Mouse (Mus musculus) liver, embryonic 13.5 days (tissue): ENCODE results near the gene Clec12a. TPM values are rescaled to one million over a fixed set of nuclear protein-coding genes. Genes with fewer than 3 reads are reported as not detected.

Experiments used
- ATAC-seq: fragments of 200-750 bp; cut with Nextera tagmentation; 2 replicates; pipeline ENCODE4 v1.8.0; 2017; ENCODE audit warnings: low read depth, mild to moderate bottlenecking, moderate number of reproducible peaks, moderate library complexity
- DNase-seq: peaks from one replicate; pipeline ENCODE4 v3.0.0; 2022
- H3K27ac ChIP-seq: fragments of 300-500 bp; sonication (generic); 2 replicates; pipeline ENCODE4 v1.5.1; 2015; ENCODE audit warnings: moderate library complexity, mild to moderate bottlenecking, inconsistent platforms
- H3K27me3 ChIP-seq: fragments of 300-500 bp; sonication (generic); 2 replicates; pipeline ENCODE4 v1.6.1; 2015; ENCODE audit warnings: mild to moderate bottlenecking, inconsistent platforms
- H3K36me3 ChIP-seq: fragments of 300-500 bp; sonication (generic); 2 replicates; pipeline ENCODE4 v1.6.1; 2015; ENCODE audit warnings: mild to moderate bottlenecking, inconsistent platforms
- H3K4me1 ChIP-seq: fragments of 300-500 bp; sonication (generic); replicated peaks from 2 replicates; pipeline ENCODE4 v1.6.1; 2015; ENCODE audit warnings: inconsistent platforms
- H3K4me2 ChIP-seq: fragments of 300-500 bp; sonication (generic); 2 replicates; pipeline ENCODE4 v1.6.1; 2015; ENCODE audit warnings: inconsistent platforms, mild to moderate bottlenecking, moderate library complexity
- H3K4me3 ChIP-seq: fragments of 300-500 bp; sonication (generic); replicated peaks from 2 replicates; pipeline ENCODE4 v1.5.1; 2015; ENCODE audit warnings: mild to moderate bottlenecking, inconsistent platforms
- H3K9ac ChIP-seq: fragments of 300-500 bp; sonication (generic); 2 replicates; pipeline ENCODE4 v1.6.1; 2015; ENCODE audit warnings: mild to moderate bottlenecking, inconsistent platforms
- H3K9me3 ChIP-seq: fragments of 300-500 bp; sonication (generic); replicated peaks from 2 replicates; pipeline ENCODE4 v1.6.1; 2016; ENCODE audit warnings: inconsistent platforms
- WGBS: fragments of 180-500 bp; shearing (Covaris S2); methylation state at CpG from one replicate; pipeline ENCODE4 v1.1.7; 2015; ENCODE audit not compliant: insufficient replicate concordance; 5-methylcytosine and 5-hydroxymethylcytosine counted together
- polyA plus RNA-seq: library from polyadenylated mRNA; unstranded; fragments of >200 nt; fragmentation: Nextera tagmentation; extraction: Ambion mirVana; gene quantifications from 2 replicates; pipeline ENCODE4 v1.2.1, GENCODE M21; 2015

The Clec12a gene
- polyA plus RNA-seq, 1 experiment from 2014 or later: 5.7 TPM

- H3K4me3 ChIP-seq: no peak overlapping the region
- no peaks in the 10 kb centered on the region for H3K4me1 ChIP-seq
- H3K27me3 ChIP-seq: no peaks in the 10 kb centered on the region
- WGBS: 38% methylated on average over 1 of the region's 1 CpGs
- DNase-seq (no peak), ATAC-seq (no peak)
- no peaks in the 10 kb centered on the region for H3K36me3 ChIP-seq
- no peak overlapping the region for H3K27ac ChIP-seq
- no peak overlapping the region for H3K9ac ChIP-seq
- H3K4me2 ChIP-seq: no peak overlapping the region
- no peaks in the 10 kb centered on the region for H3K9me3 ChIP-seq
Measured at GRCm38 (mm10) chr6:129337751-129338150, 4.7 kb upstream of the Clec12a start.

- DNase-seq: no peak
Measured at GRCm38 (mm10) chr6:129344408-129344807, 1.9 kb downstream of the Clec12a start.

GRCm38 (mm10) chr6:129349524-129350352, 7.2 kb downstream of the Clec12a start:
- WGBS: 18% methylated on average over 4 of the region's 4 CpGs

More at GRCm38 (mm10) chr6:129344408-129344807, 1.9 kb downstream of the Clec12a start:
- Histone ChIP-seq H3K4me2 (no peak overlapping the region), H3K36me3 (no peaks in the 10 kb centered on the region), H3K9ac (no peak overlapping the region), H3K4me3 (no peak overlapping the region), H3K27ac (no peak overlapping the region), H3K27me3 (no peaks in the 10 kb centered on the region), H3K4me1 (0 out of 2 replicates have a peak, but pooled peaks cover under 1% of the 10 kb centered on the region), H3K9me3 (no peaks in the 10 kb centered on the region)
- WGBS: 38% methylated on average over 3 of the region's 3 CpGs
- ATAC-seq: no peak

GRCm38 (mm10) chr6:129351091-129351490, 8.6 kb downstream of the Clec12a start:
- no peak overlapping the region for H3K4me2 ChIP-seq
- peaks cover 5% of the 10 kb centered on the region; the same call in 1 of the 2 replicates for H3K4me1 ChIP-seq
- no peaks in the 10 kb centered on the region for H3K27me3 ChIP-seq
- ATAC-seq: no peak
- H3K36me3 ChIP-seq: no peaks in the 10 kb centered on the region
- H3K9me3 ChIP-seq: no peaks in the 10 kb centered on the region
- H3K4me3 ChIP-seq: no peak overlapping the region
- DNase-seq: no peak
- 94% methylated on average over 3 of the region's 3 CpGs for WGBS
- H3K9ac ChIP-seq: no peak overlapping the region
- no peak overlapping the region for H3K27ac ChIP-seq

More at GRCm38 (mm10) chr6:129349524-129350352, 7.2 kb downstream of the Clec12a start:
- Histone ChIP-seq H3K36me3 (no peaks in the 10 kb centered on the region), H3K4me1 (peaks cover 5% of the 10 kb centered on the region; the same call in 1 of the 2 replicates), H3K27me3 (no peaks in the 10 kb centered on the region), H3K9ac (no peak overlapping the region), H3K4me2 (no peak overlapping the region), H3K4me3 (no peak overlapping the region), H3K9me3 (no peaks in the 10 kb centered on the region), H3K27ac (peak overlapping the region; percentile 34; the same call in 1 of the 2 replicates)
- peak; percentile 21 for DNase-seq
- peak; percentile 77 for ATAC-seq

- H3K4me2 ChIP-seq: no peak overlapping the region
- H3K27me3 ChIP-seq: no peaks in the 10 kb centered on the region
- H3K36me3 ChIP-seq: no peaks in the 10 kb centered on the region
- H3K4me3 ChIP-seq: no peak overlapping the region
- no peak overlapping the region for H3K9ac ChIP-seq
- no peak for ATAC-seq
- DNase-seq: no peak
- no peaks in the 10 kb centered on the region for H3K9me3 ChIP-seq
- no peaks in the 10 kb centered on the region for H3K4me1 ChIP-seq
- 80% methylated on average over 2 of the region's 2 CpGs for WGBS
- no peak overlapping the region for H3K27ac ChIP-seq
Measured at GRCm38 (mm10) chr6:129355774-129356173, 13.3 kb downstream of the Clec12a start.

- DNase-seq (no peak), ATAC-seq (no peak)
- no peak overlapping the region for H3K4me2 ChIP-seq
- no peak overlapping the region for H3K9ac ChIP-seq
- H3K27ac ChIP-seq: no peak overlapping the region
- no peaks in the 10 kb centered on the region for H3K27me3 ChIP-seq
- H3K9me3 ChIP-seq: no peaks in the 10 kb centered on the region
- no peak overlapping the region for H3K4me3 ChIP-seq
- H3K36me3 ChIP-seq: no peaks in the 10 kb centered on the region
- no peaks in the 10 kb centered on the region for H3K4me1 ChIP-seq
Measured at GRCm38 (mm10) chr6:129356430-129356829, 13.9 kb downstream of the Clec12a start.

- H3K9me3 ChIP-seq: no peaks in the 10 kb centered on the region
- no peak overlapping the region for H3K4me3 ChIP-seq
- no peak overlapping the region for H3K4me2 ChIP-seq
- H3K27me3 ChIP-seq: no peaks in the 10 kb centered on the region
- DNase-seq: no peak
- WGBS: 79% methylated on average over 2 of the region's 2 CpGs
- H3K4me1 ChIP-seq: no peaks in the 10 kb centered on the region; the same call in 1 of the 2 replicates
- H3K27ac ChIP-seq: no peak overlapping the region
- H3K36me3 ChIP-seq: no peaks in the 10 kb centered on the region
- ATAC-seq: no peak
- H3K9ac ChIP-seq: no peak overlapping the region
Measured at GRCm38 (mm10) chr6:129359515-129359914, 17.0 kb downstream of the Clec12a start.

GRCm38 (mm10) chr6:129363942-129364341, 21.5 kb downstream of the Clec12a start:
- WGBS: 33% methylated on average over 1 of the region's 1 CpGs
- Histone ChIP-seq H3K36me3 (no peaks in the 10 kb centered on the region), H3K9ac (no peak overlapping the region), H3K27me3 (no peaks in the 10 kb centered on the region), H3K4me2 (no peak overlapping the region), H3K4me1 (no peaks in the 10 kb centered on the region; the same call in 1 of the 2 replicates), H3K4me3 (no peak overlapping the region), H3K27ac (no peak overlapping the region), H3K9me3 (no peaks in the 10 kb centered on the region)
- DNase-seq (no peak), ATAC-seq (no peak)

- no peak overlapping the region for H3K4me2 ChIP-seq
- H3K9me3 ChIP-seq: no peaks in the 10 kb centered on the region
- ATAC-seq (no peak), DNase-seq (no peak)
- no peaks in the 10 kb centered on the region for H3K36me3 ChIP-seq
- H3K9ac ChIP-seq: no peak overlapping the region
- H3K27me3 ChIP-seq: no peaks in the 10 kb centered on the region
- H3K27ac ChIP-seq: no peak overlapping the region
- H3K4me3 ChIP-seq: no peak overlapping the region
- WGBS: 5% methylated on average over 6 of the region's 6 CpGs
- no peaks in the 10 kb centered on the region; the same call in 1 of the 2 replicates for H3K4me1 ChIP-seq
Measured at GRCm38 (mm10) chr6:129365959-129366359, 23.5 kb downstream of the Clec12a start.

- no peak overlapping the region for H3K27ac ChIP-seq
- H3K36me3 ChIP-seq: no peaks in the 10 kb centered on the region
- ATAC-seq (no peak), DNase-seq (no peak)
- no peaks in the 10 kb centered on the region for H3K4me1 ChIP-seq
- H3K4me2 ChIP-seq: no peak overlapping the region
- no peaks in the 10 kb centered on the region for H3K27me3 ChIP-seq
- H3K9ac ChIP-seq: no peak overlapping the region
- 54% methylated on average over 7 of the region's 7 CpGs for WGBS
- H3K4me3 ChIP-seq: no peak overlapping the region
- no peaks in the 10 kb centered on the region for H3K9me3 ChIP-seq
Measured at GRCm38 (mm10) chr6:129369374-129370132, 27.1 kb downstream of the Clec12a start.

- Histone ChIP-seq H3K36me3 (no peaks in the 10 kb centered on the region), H3K4me2 (no peak overlapping the region), H3K9ac (no peak overlapping the region), H3K4me1 (no peaks in the 10 kb centered on the region), H3K9me3 (no peaks in the 10 kb centered on the region), H3K27me3 (no peaks in the 10 kb centered on the region), H3K27ac (no peak overlapping the region), H3K4me3 (no peak overlapping the region)
- 22% methylated on average over 2 of the region's 2 CpGs for WGBS
- no peak for DNase-seq
- no peak for ATAC-seq
Measured at GRCm38 (mm10) chr6:129374937-129375471, 32.5 kb downstream of the Clec12a start.
